Mouse (Mus musculus) G1E (cell line): Measurements from ENCODE around the gene Gcnt2.

Experiments
- CTCF ChIP-seq: IDR thresholded peaks from 2 replicates; pipeline ENCODE4 v1.5.1; 2012; ENCODE audit warnings: low read depth, low read length, inconsistent platforms, mixed read lengths
- GATA1 ChIP-seq: IDR thresholded peaks from 2 replicates; pipeline ENCODE4 v1.6.1; 2012; ENCODE audit warnings: borderline replicate concordance, low read length, inconsistent platforms, mixed read lengths
- TAL1 ChIP-seq: conservative IDR thresholded peaks from 2 replicates; pipeline ENCODE4 v1.6.1; 2012; ENCODE audit warnings: low read depth, low read length, inconsistent platforms, mixed read lengths

- TF ChIP-seq CTCF (no peak), GATA1 (no peak), TAL1 (no peak)
Observed at GRCm38 (mm10) chr13:40909060-40909459, 49.5 kb downstream of the Gcnt2 start.
